ENCODE assay signal across 9 mouse cellular contexts in the genomic region with DNA sequence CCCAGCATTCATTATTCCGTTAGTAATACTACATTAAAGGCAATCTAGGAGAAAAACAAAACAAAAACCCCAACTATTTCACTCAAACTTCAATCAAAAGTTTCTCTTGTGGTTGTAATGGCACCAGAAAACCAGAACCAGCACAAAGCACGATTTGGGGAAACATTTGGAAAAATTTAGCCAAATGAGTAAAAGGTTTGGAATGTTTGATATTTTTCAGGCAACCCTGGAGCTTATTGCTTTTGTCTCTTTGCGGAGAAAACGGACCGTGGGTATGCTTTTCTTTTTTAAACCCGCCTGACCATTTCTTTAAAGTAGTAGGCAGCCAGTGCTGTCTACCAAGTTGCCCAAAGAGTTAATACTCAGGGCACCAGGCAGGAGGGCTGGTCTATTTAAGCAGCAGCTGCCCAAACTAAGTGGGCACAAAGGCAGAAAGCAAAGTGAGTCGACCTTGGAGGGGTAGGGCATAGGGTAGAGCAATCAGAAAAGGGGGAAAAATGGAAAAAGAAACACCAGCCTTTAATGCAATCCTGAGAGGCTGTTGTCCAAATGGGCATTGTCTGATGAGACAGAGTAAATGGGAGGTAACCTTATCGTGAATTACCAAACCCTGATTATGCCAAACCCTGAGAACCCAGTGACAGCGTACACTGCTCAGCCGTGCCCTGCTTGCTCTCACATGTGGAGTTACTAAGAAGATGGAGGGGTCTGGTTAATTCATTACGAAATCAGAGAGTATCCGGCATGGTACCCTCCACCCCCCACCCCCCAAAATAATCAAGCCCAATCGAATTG.
DNase-seq lines count a peak whose midpoint lies in the region; ATAC-seq lines count a peak whose summit lies in the region.
"Had no signal": no experiment of that assay in that cellular context is flagged by ENCODE, and none has a peak within 500 bp of the region (broad histone marks: within the 10 kb centered on the region; RNA-seq: fewer than 3 reads in every experiment).

No protein-coding gene starts in this region.

- no peak for DNase-seq in lung, postnatal 4 days
- DNase-seq in right cerebral cortex, postnatal 36 days (ENCODE audit: low spot score in 2 of 2), result no peak
- no peak for DNase-seq in thymus, postnatal 25 days
- DNase-seq in adrenal gland, postnatal 36 days, result no peak

- no peaks in the 10 kb centered on the region for H3K27me3 ChIP-seq in lung, embryonic 16.5 days (ENCODE audit: control insufficient read depth, insufficient read depth, low read depth, low read length)
- H3K27me3 ChIP-seq in forebrain, embryonic 15.5 days, result 0 out of 2 replicates have a peak, but pooled peaks cover 3% of the 10 kb centered on the region
- no peaks in the 10 kb centered on the region for H3K27me3 ChIP-seq in limb, embryonic 15.5 days
- no peaks in the 10 kb centered on the region for H3K27me3 ChIP-seq in stomach, embryonic 14.5 days (ENCODE audit: control insufficient read depth, insufficient read depth, low read length)

- H3K4me3 ChIP-seq in lung, embryonic 16.5 days (ENCODE audit: low read length), result peak overlapping the region; percentile 64
- peak overlapping the region; percentile 53 for H3K4me3 ChIP-seq in forebrain, embryonic 15.5 days
- H3K4me3 ChIP-seq in limb, embryonic 15.5 days, result peak overlapping the region; percentile 56
- H3K4me3 ChIP-seq in stomach, embryonic 14.5 days (ENCODE audit: low read depth, low read length), result peak overlapping the region; percentile 49

- H3K9ac ChIP-seq in lung, embryonic 16.5 days (ENCODE audit: low read length), result peak overlapping the region; percentile 75
- H3K9ac ChIP-seq in forebrain, embryonic 15.5 days (replicated peaks), result 0 out of 2 replicates have a peak overlapping the region, but pooled peaks have one; percentile 63
- H3K9ac ChIP-seq in limb, embryonic 15.5 days, result peak overlapping the region; percentile 59
- H3K9ac ChIP-seq in stomach, embryonic 14.5 days (replicated peaks; ENCODE audit: low read depth, low read length), result peak overlapping the region; percentile 64

- H3K4me1 ChIP-seq in lung, embryonic 16.5 days (replicated peaks; ENCODE audit: control insufficient read depth, insufficient read depth, low read length), result peaks cover 31% of the 10 kb centered on the region
- H3K4me1 ChIP-seq in forebrain, embryonic 15.5 days, result peaks cover 39% of the 10 kb centered on the region
- H3K4me1 ChIP-seq in limb, embryonic 15.5 days, result peaks cover 39% of the 10 kb centered on the region
- peaks cover 28% of the 10 kb centered on the region for H3K4me1 ChIP-seq in stomach, embryonic 14.5 days (ENCODE audit: control insufficient read depth, insufficient read depth, low read length)

- peak overlapping the region; percentile 67 for H3K4me2 ChIP-seq in lung, embryonic 16.5 days (ENCODE audit: low read depth, low read length)
- peak overlapping the region; percentile 94 for H3K4me2 ChIP-seq in forebrain, embryonic 15.5 days (replicated peaks)
- H3K4me2 ChIP-seq in limb, embryonic 15.5 days, result peak overlapping the region; percentile 65
- H3K4me2 ChIP-seq in stomach, embryonic 14.5 days (replicated peaks; ENCODE audit: low read depth, low read length), result peak overlapping the region; percentile 73

- WGBS in lung, embryonic 16.5 days, result 12% methylated on average over 13 of the region's 13 CpGs
- 26% methylated on average over 13 of the region's 13 CpGs for WGBS in forebrain, embryonic 15.5 days
- 11% methylated on average over 13 of the region's 13 CpGs for WGBS in limb, embryonic 15.5 days
- WGBS in stomach, embryonic 14.5 days, result 17% methylated on average over 13 of the region's 13 CpGs

- no peak for ATAC-seq in lung, embryonic 16.5 days (ENCODE audit: low read depth)
- ATAC-seq in forebrain, embryonic 15.5 days (replicated peaks), result peak; percentile 52; the same call in 1 of the 2 replicates
- ATAC-seq in limb, embryonic 15.5 days (ENCODE audit: insufficient number of reproducible peaks, low FRiP score, low TSS enrichment, low read depth), result no peak
- ATAC-seq in stomach, embryonic 14.5 days (ENCODE audit: insufficient number of reproducible peaks, insufficient read depth, low FRiP score, low read depth), result no peak

- H3K9me3 ChIP-seq in lung, embryonic 16.5 days (ENCODE audit: control insufficient read depth, low read length), result no peaks in the 10 kb centered on the region
- H3K9me3 ChIP-seq in forebrain, embryonic 15.5 days, result no peaks in the 10 kb centered on the region
- H3K9me3 ChIP-seq in limb, embryonic 15.5 days, result no peaks in the 10 kb centered on the region
- H3K9me3 ChIP-seq in stomach, embryonic 14.5 days (ENCODE audit: control insufficient read depth, low read depth, low read length), result no peaks in the 10 kb centered on the region

- peak overlapping the region; percentile 85 for H3K27ac ChIP-seq in lung, embryonic 16.5 days (ENCODE audit: low read length)
- no peak overlapping the region for H3K27ac ChIP-seq in forebrain, embryonic 15.5 days (replicated peaks)
- H3K27ac ChIP-seq in limb, embryonic 15.5 days, result peak overlapping the region; percentile 85
- H3K27ac ChIP-seq in stomach, embryonic 14.5 days (ENCODE audit: low read length), result peak overlapping the region; percentile 93; the same call in 1 of the 2 replicates
- H3K27ac ChIP-seq: macrophage had no signal

- no peaks in the 10 kb centered on the region for H3K36me3 ChIP-seq in lung, embryonic 16.5 days (ENCODE audit: control insufficient read depth, insufficient read depth, low read length)
- no peaks in the 10 kb centered on the region for H3K36me3 ChIP-seq in forebrain, embryonic 15.5 days
- H3K36me3 ChIP-seq in limb, embryonic 15.5 days, result no peaks in the 10 kb centered on the region
- no peaks in the 10 kb centered on the region for H3K36me3 ChIP-seq in stomach, embryonic 14.5 days (ENCODE audit: control insufficient read depth, insufficient read depth, low read length)
